Comparison of ENCODE assay signal across 12 mouse cellular contexts in genomic region chr12:104992838-104993237, GRCm38 (mm10). TPM values are rescaled to one million over a fixed set of nuclear protein-coding genes. Genes with fewer than 3 reads are reported as not detected.
DNase-seq lines count a peak whose midpoint lies in the region; ATAC-seq and TF ChIP-seq lines count a peak whose summit lies in the region.
"Had no signal": no experiment of that assay in that cellular context is flagged by ENCODE, and none has a peak within 500 bp of the region (broad histone marks: within the 10 kb centered on the region; RNA-seq: fewer than 3 reads in every experiment).

No protein-coding gene starts in this region.

- H3K4me2 ChIP-seq in kidney, embryonic 16.5 days (replicated peaks; ENCODE audit: low read depth, low read length), result no peak overlapping the region
- H3K4me2 ChIP-seq: lung, embryonic 15.5 days; midbrain, embryonic 15.5 days had no signal

- H3K4me1 ChIP-seq in kidney, embryonic 16.5 days (ENCODE audit: insufficient read depth, low read length), result no peaks in the 10 kb centered on the region
- H3K4me1 ChIP-seq in embryonic fibroblast, embryonic 13.5 days (ENCODE audit: control insufficient read depth, insufficient read depth, low read length), result peaks cover 8% of the 10 kb centered on the region
- H3K4me1 ChIP-seq: lung, embryonic 15.5 days; midbrain, embryonic 15.5 days had no signal

- H3K36me3 ChIP-seq in kidney, embryonic 16.5 days (ENCODE audit: insufficient read depth, low read length), result no peaks in the 10 kb centered on the region
- H3K36me3 ChIP-seq: lung, embryonic 15.5 days; midbrain, embryonic 15.5 days had no signal

- TF ChIP-seq POLR2A in embryonic fibroblast, embryonic 13.5 days (IDR thresholded peaks at IDR 0.05; ENCODE audit: low read depth, low read length), result no peak

- no peak for TF ChIP-seq CTCF in embryonic fibroblast, embryonic 13.5 days (IDR thresholded peaks at IDR 0.05; ENCODE audit: borderline replicate concordance, insufficient read depth, low read length)

- H3K9ac ChIP-seq in kidney, embryonic 16.5 days (replicated peaks; ENCODE audit: low read length), result no peak overlapping the region
- H3K9ac ChIP-seq: lung, embryonic 15.5 days; midbrain, embryonic 15.5 days had no signal

- DNase-seq in kidney, adult 9 months, result peak; percentile 53
- peak; percentile 65 for DNase-seq in MN1 (ENCODE audit: low spot score)
- peak; percentile 65 for DNase-seq in heart, postnatal 4 days
- DNase-seq in embryo, embryonic 10.5 days (ENCODE audit: low spot score), result no peak
- DNase-seq: cerebellum, adult 9-10 months; spleen, adult 18-20 months had no signal

- no peaks in the 10 kb centered on the region for H3K27me3 ChIP-seq in kidney, embryonic 16.5 days (ENCODE audit: insufficient read depth, low read length)
- H3K27me3 ChIP-seq: midbrain, embryonic 15.5 days had no signal

- no peak overlapping the region for H3K27ac ChIP-seq in kidney, embryonic 16.5 days (ENCODE audit: low read length)
- peak overlapping the region; percentile 35 for H3K27ac ChIP-seq in embryonic fibroblast, embryonic 13.5 days (ENCODE audit: insufficient read depth, low read length)
- H3K27ac ChIP-seq: lung, embryonic 15.5 days; midbrain, embryonic 15.5 days had no signal

- H3K4me3 ChIP-seq in kidney, embryonic 16.5 days (ENCODE audit: low read length), result no peak overlapping the region
- H3K4me3 ChIP-seq in embryonic fibroblast, embryonic 13.5 days (ENCODE audit: insufficient read depth, low read length), result no peak overlapping the region
- H3K4me3 ChIP-seq: lung, embryonic 15.5 days; midbrain, embryonic 15.5 days had no signal

- no peaks in the 10 kb centered on the region for H3K9me3 ChIP-seq in kidney, embryonic 16.5 days (ENCODE audit: low read length)
- H3K9me3 ChIP-seq: lung, embryonic 15.5 days; midbrain, embryonic 15.5 days had no signal

- WGBS in kidney, embryonic 16.5 days, result 50% methylated on average over 8 of the region's 8 CpGs

- ATAC-seq in kidney, embryonic 16.5 days (ENCODE audit: low FRiP score, low TSS enrichment), result no peak
- no peak for ATAC-seq in granulocyte monocyte progenitor cell, adult 5-6 weeks (replicated peaks; ENCODE audit: poor library complexity, severe bottlenecking)
- ATAC-seq: intestine, embryonic 16.5 days; midbrain, embryonic 15.5 days had no signal

RNA-seq across cellular contexts. Expression of gene Syne3, which starts 16.8 kb away (rescaled TPM):
- 0.51 and 1.1 TPM in 2 replicates for polyA plus RNA-seq in kidney, embryonic 16.5 days (2015; fragmentation: Nextera tagmentation; extraction: Ambion mirVana)
- 13.6 and 15.9 TPM in 2 replicates for polyA plus RNA-seq in embryonic fibroblast, embryonic 13.5 days (2011; ENCODE audit: insufficient read length, low read depth, missing spikeins)
- total RNA-seq in heart, postnatal 4 days (2021), result 1 to 10 TPM; 7.3 to 7.8 TPM
- total RNA-seq in granulocyte monocyte progenitor cell, adult 5-6 weeks (2014; fragmentation: Nextera tagmentation), result 13.4 and 20.1 TPM in 2 replicates
- 20.3 and 22.4 TPM in 2 replicates for total RNA-seq in granulocyte monocyte progenitor cell, adult 5-6 weeks (2017)

RNA-seq across cellular contexts. Expression of gene Glrx5, which starts 39.6 kb away (rescaled TPM):
- 162 and 174 TPM in 2 replicates for polyA plus RNA-seq in kidney, embryonic 16.5 days (2015; fragmentation: Nextera tagmentation; extraction: Ambion mirVana)
- polyA plus RNA-seq in embryonic fibroblast, embryonic 13.5 days (2011; ENCODE audit: insufficient read length, low read depth, missing spikeins), result 37.6 and 45.1 TPM in 2 replicates
- 10 to 100 TPM; 81.2 to 82.0 TPM for total RNA-seq in heart, postnatal 4 days (2021)
- total RNA-seq in granulocyte monocyte progenitor cell, adult 5-6 weeks (2014; fragmentation: Nextera tagmentation), result 50.7 and 56.1 TPM in 2 replicates
- total RNA-seq in granulocyte monocyte progenitor cell, adult 5-6 weeks (2017), result 27.2 and 29.8 TPM in 2 replicates
